Mouse (Mus musculus): ENCODE measurements around the gene Sgf29.

DNA sequence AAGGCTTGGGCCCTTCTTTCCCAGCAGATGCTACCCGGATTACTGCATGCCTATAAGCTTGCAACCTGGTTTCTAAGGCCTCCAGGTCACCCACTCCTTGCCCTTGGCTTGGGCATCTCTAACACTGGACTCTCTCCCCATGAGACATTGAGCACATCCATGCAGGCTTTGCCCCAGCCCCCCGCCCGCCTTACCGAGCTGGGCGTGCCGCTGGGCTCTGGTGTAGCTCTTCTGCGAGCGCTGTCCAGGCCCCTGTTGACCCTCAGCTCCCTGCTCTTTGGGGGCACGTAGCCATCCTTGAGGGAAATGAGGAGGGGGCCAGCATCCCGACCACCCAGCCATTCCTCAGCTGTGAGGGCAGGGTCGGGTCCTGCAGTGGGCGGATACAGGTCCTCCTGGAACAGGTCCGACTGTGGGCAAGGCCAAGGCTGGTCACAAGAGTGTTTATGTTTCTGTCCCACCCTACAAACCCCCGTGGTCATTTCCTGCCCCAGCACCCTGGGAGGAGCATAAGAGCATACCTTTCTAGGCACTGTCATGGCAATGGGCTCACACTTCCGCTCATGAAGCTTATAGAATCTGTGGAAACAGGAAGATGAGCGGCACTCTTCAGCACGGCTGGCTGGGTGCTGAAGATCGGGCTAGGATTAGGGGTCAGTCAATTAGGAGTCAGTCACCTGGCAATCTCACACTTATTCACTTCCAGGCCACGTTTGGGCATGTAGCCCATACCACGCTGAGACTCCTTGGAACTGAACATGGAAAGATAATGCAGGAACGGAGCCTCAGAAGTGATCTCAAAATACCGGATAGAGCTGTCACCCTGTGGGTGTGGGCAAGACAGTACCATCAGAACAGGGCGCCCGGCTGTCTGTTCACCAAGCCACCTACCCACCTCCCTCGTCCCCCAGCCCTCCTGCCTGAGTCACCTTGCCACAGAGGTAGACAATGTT is 51.2 kb downstream of the Sgf29 start:
- no peak for TF ChIP-seq CTCF (IDR thresholded peaks at IDR 0.05; ENCODE audit: low read depth)
- no peak for TF ChIP-seq EP300 (IDR thresholded peaks at IDR 0.05; ENCODE audit: low read depth)
